Mouse (Mus musculus) brain, embryonic 14.5 days (tissue): Measurements from ENCODE around the gene Capn2. TPM values are rescaled to one million over a fixed set of nuclear protein-coding genes. Genes with fewer than 3 reads are reported as not detected.

ENCODE experiments used
- DNase-seq: peaks from one replicate; pipeline ENCODE4 v3.0.0-alpha.2; 2011; ENCODE audit warnings: low read depth
- CTCF ChIP-seq: fragments of 200-500 bp; IDR thresholded peaks from 2 replicates; pipeline ENCODE4 v1.5.1; 2012; ENCODE audit warnings: inconsistent platforms, mild to moderate bottlenecking, moderate library complexity, borderline replicate concordance; ENCODE audit not compliant: insufficient read depth, insufficient read length; ENCODE audit errors: extremely low read depth
- POLR2A ChIP-seq: fragments of 200-500 bp; IDR thresholded peaks from 2 replicates; pipeline ENCODE4 v1.6.1; 2012; ENCODE audit warnings: mild to moderate bottlenecking, inconsistent platforms, borderline replicate concordance; ENCODE audit not compliant: poor library complexity, insufficient read depth, insufficient read length, severe bottlenecking; ENCODE audit errors: extremely low read depth
- polyA plus RNA-seq: library from polyadenylated mRNA; depleted of rRNA; stranded (reverse); fragments of >200 nt; gene quantifications from 2 replicates; pipeline ENCODE4 v1.2.3, GENCODE M21; 2012; rRNA removed

The Capn2 gene
- polyA plus RNA-seq: 39.5 and 56.5 TPM in 2 replicates

DNA sequence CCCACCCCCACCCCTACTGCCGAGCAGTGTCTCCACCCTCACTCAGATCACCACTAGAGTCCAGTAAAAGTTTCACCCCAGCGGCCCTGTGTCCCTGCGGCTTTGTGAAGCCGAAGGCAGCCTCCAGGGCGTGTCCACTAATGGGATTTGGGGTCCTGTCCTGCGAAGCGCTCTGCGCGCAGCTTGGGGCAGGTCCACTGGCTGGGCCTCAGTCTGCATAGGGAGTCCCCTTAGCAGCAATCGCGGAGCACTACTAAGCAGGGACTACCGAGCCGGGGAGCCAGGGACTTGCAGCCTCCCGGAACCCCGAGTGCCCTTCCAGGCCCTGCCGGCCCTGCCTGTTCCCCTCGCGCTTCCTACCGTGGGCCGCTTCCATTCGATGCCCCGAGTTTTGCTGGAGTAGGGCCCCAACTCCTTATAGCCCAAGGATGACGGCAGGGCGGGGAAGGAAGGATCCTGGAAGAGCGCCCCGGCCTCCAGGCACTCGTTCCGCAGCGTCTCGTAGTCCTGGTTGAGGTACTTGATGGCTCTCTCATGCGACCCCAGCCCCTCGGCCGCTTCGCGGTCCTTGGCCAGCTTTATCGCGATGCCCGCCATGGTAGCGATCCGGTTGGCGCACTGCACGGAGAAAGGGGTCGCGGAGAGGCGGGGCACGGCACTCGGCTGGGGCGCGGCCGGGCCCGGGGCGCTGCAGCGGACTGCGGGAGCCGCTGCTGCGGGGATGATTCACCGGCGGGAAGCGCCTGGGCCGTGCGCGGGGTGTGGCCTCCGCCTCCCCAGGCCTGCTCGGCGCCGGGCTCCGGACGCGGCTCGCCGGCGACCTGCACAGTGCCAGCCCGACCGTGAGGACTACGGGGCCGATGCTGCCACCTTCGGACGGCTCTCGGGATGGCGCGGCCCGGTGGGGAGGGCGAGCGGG is at the start of gene Capn2:
Capn2 (minus strand) TSS at position 851 of the 919 bp plus-strand sequence.
- TF ChIP-seq POLR2A (peak; percentile 81), CTCF (peak; percentile 43)

DNA sequence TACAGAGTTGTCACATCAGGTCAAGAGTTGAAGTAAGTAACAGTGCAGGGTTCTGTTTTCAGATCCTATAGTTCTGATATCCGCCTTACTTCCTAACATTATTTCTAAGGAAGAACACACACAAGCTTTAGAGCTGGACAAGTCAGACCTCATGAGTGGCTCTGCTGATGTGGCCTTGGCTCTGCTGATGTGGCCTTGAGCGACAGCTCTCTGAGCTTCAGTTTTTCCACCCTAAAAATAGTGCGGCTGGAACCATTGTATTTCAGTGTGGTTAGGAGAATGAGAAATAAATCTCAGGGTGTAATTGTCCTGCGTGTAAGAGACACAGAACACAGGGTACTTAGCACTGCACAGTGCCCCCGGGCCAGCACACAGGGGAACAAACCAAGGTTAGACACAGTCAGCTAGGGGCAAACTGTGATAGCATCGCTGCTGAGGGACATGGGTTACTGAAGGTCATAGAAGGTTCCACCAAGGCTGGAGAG is 48.0 kb upstream of the Capn2 start:
- TF ChIP-seq CTCF: no peak
- TF ChIP-seq POLR2A: no peak
- no peak for DNase-seq

More for the DNA sequence above, at the start of gene Capn2:
- peak; percentile 86 for DNase-seq

GRCm38 (mm10) chr1:182564408-182565120 is 47.2 kb upstream of the Capn2 start, which contains the start of gene Capn8:
Capn8 (plus strand) TSS chr1:182565007.
- TF ChIP-seq CTCF (peak; percentile 44; the same call in 1 of the 2 replicates), POLR2A (no peak)
- peak; percentile 33 for DNase-seq

DNA sequence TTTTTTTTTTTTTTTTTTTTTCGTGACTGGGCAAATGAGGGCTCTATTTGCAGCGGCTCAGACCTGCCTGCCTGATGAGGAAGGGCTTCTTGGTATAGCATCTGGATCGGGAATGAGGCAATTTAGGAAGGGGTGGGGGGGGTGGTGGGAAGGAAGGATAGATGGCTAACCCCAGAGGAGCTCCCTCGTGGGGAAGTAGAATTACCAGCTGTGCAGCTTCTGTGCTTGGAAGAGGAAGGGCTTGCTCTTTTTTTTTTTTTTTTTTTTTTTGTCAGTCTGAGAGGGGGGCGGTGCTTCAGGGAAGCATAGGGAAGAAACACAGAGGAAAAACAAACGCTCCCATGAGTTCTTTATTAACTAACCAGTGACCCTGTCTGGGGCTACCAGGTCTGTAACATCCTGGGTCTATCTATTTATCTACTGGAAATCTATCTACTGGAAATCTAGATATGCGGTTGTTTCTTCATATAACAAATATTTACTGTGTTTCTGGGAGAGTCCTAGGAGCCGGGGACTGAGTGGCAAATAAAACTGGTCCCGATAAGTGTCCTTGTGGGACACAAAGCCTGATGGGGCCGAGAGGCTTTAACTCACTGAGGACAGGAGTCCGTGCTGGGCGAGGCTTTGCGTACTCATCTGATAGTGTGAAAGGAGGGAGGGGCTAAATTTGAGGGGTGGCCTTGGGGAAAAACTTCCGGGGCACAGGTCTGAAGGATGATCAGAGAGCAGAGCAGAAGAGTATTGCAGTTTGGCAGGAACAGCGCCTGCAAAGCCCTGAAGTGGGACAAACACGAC is 45.4 kb upstream of the Capn2 start:
- TF ChIP-seq CTCF (no peak), POLR2A (no peak)
- DNase-seq: peak; percentile 57

- DNase-seq: no peak
- no peak for TF ChIP-seq CTCF
- no peak for TF ChIP-seq POLR2A
Observed at GRCm38 (mm10) chr1:182561945-182562514, 44.6 kb upstream of the Capn2 start.

DNA sequence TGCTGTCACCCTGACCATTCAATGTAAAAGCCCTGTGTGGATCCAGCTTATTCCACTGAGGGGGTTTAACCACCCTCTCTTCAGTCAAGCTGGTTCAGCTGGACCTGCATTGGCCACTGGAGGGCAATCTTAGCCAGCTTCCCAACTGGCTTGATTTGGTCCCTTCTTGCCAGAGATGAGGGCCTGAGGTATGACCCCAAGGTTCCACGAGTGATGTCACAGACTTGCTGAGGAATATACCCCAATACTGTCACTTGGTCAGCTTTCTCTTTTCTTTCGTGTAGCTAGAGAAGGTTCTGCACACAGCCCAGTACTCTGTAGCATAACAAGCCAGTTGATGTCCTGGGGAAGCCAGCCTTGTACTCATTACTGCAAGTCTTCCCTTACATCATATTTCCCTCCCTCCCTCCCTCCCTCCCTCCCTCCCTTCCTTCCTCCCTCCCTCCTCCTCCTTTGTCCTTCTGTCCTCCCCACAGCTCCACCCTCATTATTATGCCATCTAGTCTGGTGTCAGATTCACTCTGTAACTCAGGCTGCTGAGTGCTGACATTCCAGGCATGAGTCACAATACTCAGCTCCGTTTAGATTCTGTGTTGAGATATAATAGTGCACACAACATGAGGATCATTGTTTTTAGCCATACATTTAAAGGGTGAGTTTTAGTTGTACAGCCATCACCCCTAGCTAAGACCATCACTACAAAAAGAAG is 43.1 kb upstream of the Capn2 start:
- TF ChIP-seq POLR2A (no peak), CTCF (peak; percentile 90)
- DNase-seq: peak; percentile 77

DNA sequence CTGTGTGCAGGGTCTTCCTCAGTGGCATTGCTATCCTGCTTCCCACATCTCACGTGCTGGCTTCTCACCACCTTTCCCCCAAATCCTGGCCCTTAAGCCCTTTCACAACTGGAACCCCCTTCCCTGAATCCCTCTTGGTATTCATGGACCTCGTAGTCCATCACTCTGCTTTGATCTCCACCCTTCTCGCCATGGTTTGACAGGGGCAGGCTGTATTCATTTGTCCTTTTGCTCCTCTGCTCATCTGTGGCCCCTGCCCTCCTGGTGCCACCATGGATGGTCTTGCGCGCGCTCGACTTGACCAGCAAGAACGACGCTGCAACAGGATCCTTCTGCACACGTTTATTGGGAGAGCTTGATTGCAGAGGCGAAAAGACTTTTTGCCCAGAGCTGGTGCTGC is 42.1 kb upstream of the Capn2 start:
- no peak for DNase-seq
- no peak for TF ChIP-seq POLR2A
- TF ChIP-seq CTCF: no peak

GRCm38 (mm10) chr1:182558271-182558670 is 40.9 kb upstream of the Capn2 start:
- peak; percentile 5 for DNase-seq
- no peak for TF ChIP-seq CTCF
- TF ChIP-seq POLR2A: no peak

DNA sequence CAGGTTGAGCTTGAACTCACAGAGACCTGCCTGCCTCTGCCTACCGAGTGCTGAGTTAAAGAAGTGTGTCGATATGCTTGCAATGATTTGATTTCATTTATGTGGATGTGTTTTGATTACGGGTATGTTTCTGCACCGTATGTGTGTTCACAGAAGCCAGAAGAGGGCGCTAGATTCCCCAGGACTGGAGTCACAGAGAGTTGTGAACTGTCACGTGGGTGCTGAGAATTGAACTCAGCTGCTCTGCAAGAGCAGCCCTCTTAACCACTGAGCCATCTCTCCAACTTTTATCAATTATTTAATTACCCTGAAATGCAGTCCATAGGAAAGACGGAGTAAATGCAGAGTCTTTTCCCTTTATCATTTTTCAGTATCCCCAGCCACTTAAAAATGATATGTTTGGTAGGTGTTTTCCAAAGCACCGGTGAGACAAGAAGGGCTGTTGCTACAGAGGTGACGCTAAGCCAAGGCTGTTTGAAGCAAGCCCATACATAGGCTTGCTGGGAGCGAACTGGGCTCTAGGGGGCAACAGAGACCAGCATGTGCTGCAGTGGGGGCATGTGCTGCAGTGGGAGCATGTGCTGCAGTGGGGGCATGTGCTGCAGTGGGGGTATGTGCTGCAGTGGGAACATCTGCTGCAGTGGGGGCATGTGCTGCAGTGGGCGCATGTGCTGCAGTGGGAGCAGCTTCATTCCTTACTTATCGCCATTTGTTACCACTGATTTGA is 36.4 kb upstream of the Capn2 start:
- no peak for TF ChIP-seq POLR2A
- TF ChIP-seq CTCF: peak; percentile 76
- DNase-seq: peak; percentile 74
